Mouse (Mus musculus) urinary bladder, postnatal 10 days (tissue): ENCODE measurements around the gene Erc2.

Experiments
- DNase-seq: peaks from one replicate; pipeline ENCODE4 v3.0.0; 2022; ENCODE audit warnings: low spot score

Gene Erc2

GRCm38 (mm10) chr14:27946211-27946610 lies 324.0 kb downstream of the Erc2 start:
- DNase-seq, result no peak

GRCm38 (mm10) chr14:27948391-27948790 lies 326.2 kb downstream of the Erc2 start:
- DNase-seq, result no peak

- no peak for DNase-seq
Measured at GRCm38 (mm10) chr14:27953814-27954213, 331.6 kb downstream of the Erc2 start.

GRCm38 (mm10) chr14:27956801-27957200 lies 334.6 kb downstream of the Erc2 start:
- no peak for DNase-seq

- no peak for DNase-seq
Measured at GRCm38 (mm10) chr14:27973701-27974100, 351.5 kb downstream of the Erc2 start.

GRCm38 (mm10) chr14:27975661-27976060 lies 353.4 kb downstream of the Erc2 start:
- DNase-seq, result no peak

GRCm38 (mm10) chr14:27984758-27985157 lies 362.5 kb downstream of the Erc2 start:
- DNase-seq, result no peak

GRCm38 (mm10) chr14:27985201-27985600 lies 363.0 kb downstream of the Erc2 start:
- no peak for DNase-seq

GRCm38 (mm10) chr14:27987422-27987821 lies 365.2 kb downstream of the Erc2 start:
- DNase-seq, result no peak

- DNase-seq, result no peak
Measured at GRCm38 (mm10) chr14:27998551-27998950, 376.3 kb downstream of the Erc2 start.

GRCm38 (mm10) chr14:28004023-28004422 lies 381.8 kb downstream of the Erc2 start:
- DNase-seq, result no peak

- DNase-seq, result no peak
Measured at GRCm38 (mm10) chr14:28010536-28011280, 388.5 kb downstream of the Erc2 start.

GRCm38 (mm10) chr14:28023199-28023598 lies 401.0 kb downstream of the Erc2 start:
- DNase-seq, result no peak

- DNase-seq, result no peak
Measured at GRCm38 (mm10) chr14:28030870-28031269, 408.6 kb downstream of the Erc2 start.

- no peak for DNase-seq
Measured at GRCm38 (mm10) chr14:28035013-28035412, 412.8 kb downstream of the Erc2 start.

- no peak for DNase-seq
Measured at GRCm38 (mm10) chr14:28043095-28043494, 420.9 kb downstream of the Erc2 start.

GRCm38 (mm10) chr14:28051646-28052045 lies 429.4 kb downstream of the Erc2 start:
- DNase-seq, result no peak

- DNase-seq, result no peak
Measured at GRCm38 (mm10) chr14:28057159-28057884, 435.1 kb downstream of the Erc2 start.

- DNase-seq, result no peak
Measured at GRCm38 (mm10) chr14:28057885-28058860, 435.9 kb downstream of the Erc2 start.

- DNase-seq, result no peak
Measured at GRCm38 (mm10) chr14:28060891-28061290, 438.7 kb downstream of the Erc2 start.

- DNase-seq, result no peak
Measured at GRCm38 (mm10) chr14:28061649-28062375, 439.6 kb downstream of the Erc2 start.

- DNase-seq, result no peak
Measured at GRCm38 (mm10) chr14:28068021-28068420, 445.8 kb downstream of the Erc2 start.
